In genomic region chr1:111660099-111660670, GRCm38 (mm10) we compare ENCODE assay signal across 9 mouse cellular contexts.
A peak's percentile ranks its signal among the peaks of the same experiment; 100 is the strongest.
DNase-seq lines count a peak whose midpoint lies in the region; ATAC-seq lines count a peak whose summit lies in the region.
"Had no signal": no experiment of that assay in that cellular context is flagged by ENCODE, and none has a peak within 500 bp of the region (broad histone marks: within the 10 kb centered on the region; RNA-seq: fewer than 3 reads in every experiment).

No protein-coding gene starts in this region.

- no peaks in the 10 kb centered on the region for H3K36me3 ChIP-seq in kidney, embryonic 14.5 days (ENCODE audit: control insufficient read depth, insufficient read depth, low read length)
- no peaks in the 10 kb centered on the region for H3K36me3 ChIP-seq in forebrain, embryonic 12.5 days (replicated peaks)
- H3K36me3 ChIP-seq in midbrain, embryonic 15.5 days (replicated peaks), result no peaks in the 10 kb centered on the region
- H3K36me3 ChIP-seq: lung, embryonic 15.5 days had no signal

- no peak overlapping the region for H3K9ac ChIP-seq in kidney, embryonic 14.5 days (ENCODE audit: low read depth, low read length)
- H3K9ac ChIP-seq in forebrain, embryonic 12.5 days, result no peak overlapping the region
- H3K9ac ChIP-seq in midbrain, embryonic 15.5 days, result no peak overlapping the region
- H3K9ac ChIP-seq: lung, embryonic 15.5 days had no signal

- no peak overlapping the region for H3K4me3 ChIP-seq in kidney, embryonic 14.5 days (ENCODE audit: low read length)
- no peak overlapping the region for H3K4me3 ChIP-seq in forebrain, embryonic 12.5 days (replicated peaks)
- H3K4me3 ChIP-seq in midbrain, embryonic 15.5 days, result no peak overlapping the region
- H3K4me3 ChIP-seq: lung, embryonic 15.5 days had no signal

- ATAC-seq in kidney, embryonic 14.5 days (ENCODE audit: low FRiP score, low TSS enrichment), result 0 out of 2 replicates have a peak, but pooled peaks have one; percentile 24
- ATAC-seq in forebrain, embryonic 12.5 days (ENCODE audit: low FRiP score), result peak; percentile 72
- peak; percentile 85 for ATAC-seq in midbrain, embryonic 15.5 days (replicated peaks)

- H3K4me1 ChIP-seq in kidney, embryonic 14.5 days (ENCODE audit: control insufficient read depth, insufficient read depth, low read length), result no peaks in the 10 kb centered on the region
- no peaks in the 10 kb centered on the region for H3K4me1 ChIP-seq in forebrain, embryonic 12.5 days
- no peaks in the 10 kb centered on the region for H3K4me1 ChIP-seq in midbrain, embryonic 15.5 days
- H3K4me1 ChIP-seq: lung, embryonic 15.5 days had no signal

- no peak for DNase-seq in kidney, adult 18-20 months
- peak; percentile 30 for DNase-seq in A20 (ENCODE audit: low read depth, low spot score)
- DNase-seq in MEL-GATA-1-ER (ENCODE audit: extremely low read depth, low read depth), result peak; percentile 72
- DNase-seq in urinary bladder, postnatal 10 days (ENCODE audit: low spot score), result no peak
- no peak for DNase-seq in thymus, postnatal 10 days (ENCODE audit: low spot score in 2 of 2)

- no peak overlapping the region for H3K4me2 ChIP-seq in kidney, embryonic 14.5 days (replicated peaks; ENCODE audit: low read depth, low read length)
- no peak overlapping the region for H3K4me2 ChIP-seq in forebrain, embryonic 12.5 days
- H3K4me2 ChIP-seq in midbrain, embryonic 15.5 days, result no peak overlapping the region
- H3K4me2 ChIP-seq: lung, embryonic 15.5 days had no signal

- no peak overlapping the region for H3K27ac ChIP-seq in kidney, embryonic 14.5 days (ENCODE audit: low read depth, low read length)
- no peak overlapping the region for H3K27ac ChIP-seq in forebrain, embryonic 12.5 days
- H3K27ac ChIP-seq in midbrain, embryonic 15.5 days, result no peak overlapping the region
- H3K27ac ChIP-seq: lung, embryonic 15.5 days had no signal

- no peaks in the 10 kb centered on the region for H3K27me3 ChIP-seq in kidney, embryonic 14.5 days (ENCODE audit: control insufficient read depth, insufficient read depth, low read length)
- no peaks in the 10 kb centered on the region for H3K27me3 ChIP-seq in forebrain, embryonic 12.5 days
- no peaks in the 10 kb centered on the region for H3K27me3 ChIP-seq in midbrain, embryonic 15.5 days (replicated peaks)
- H3K27me3 ChIP-seq: lung, embryonic 15.5 days had no signal

- WGBS in kidney, embryonic 14.5 days, result 11% methylated on average over 2 of the region's 2 CpGs
- WGBS in forebrain, embryonic 12.5 days, result 7% methylated on average over 2 of the region's 2 CpGs
- 2% methylated on average over 2 of the region's 2 CpGs for WGBS in midbrain, embryonic 15.5 days

- no peaks in the 10 kb centered on the region for H3K9me3 ChIP-seq in kidney, embryonic 14.5 days (ENCODE audit: control insufficient read depth, low read length)
- H3K9me3 ChIP-seq in forebrain, embryonic 12.5 days, result no peaks in the 10 kb centered on the region
- no peaks in the 10 kb centered on the region for H3K9me3 ChIP-seq in midbrain, embryonic 15.5 days
- H3K9me3 ChIP-seq: lung, embryonic 15.5 days had no signal

Comparison
In these comparisons a context has a peak if more than half of its experiments do, and no peak if none do; other contexts are left out.
1. ATAC-seq: peak in every context shown above with its lines; median percentile 85 in midbrain, embryonic 15.5 days; 72 in forebrain, embryonic 12.5 days; 24 in kidney, embryonic 14.5 days.
2. DNase-seq: peak in A20 (single experiment) and MEL-GATA-1-ER (single experiment); none in kidney, adult 18-20 months (single experiment), urinary bladder, postnatal 10 days (single experiment) and thymus, postnatal 10 days (0 of 2).